Mouse (Mus musculus) liver, embryonic 14.5 days (tissue): Measurements from ENCODE around the gene A830018L16Rik. TPM values are rescaled to one million over a fixed set of nuclear protein-coding genes. Genes with fewer than 3 reads are reported as not detected.
"Not testable (repeated sequence)": the region's sequence is repeated elsewhere in the genome, so short reads cannot be mapped to it uniquely, and the experiment has no call there.

Experiments used
- ATAC-seq: fragments of 200-750 bp; cut with Nextera tagmentation; 2 replicates; pipeline ENCODE4 v1.8.0; 2017; ENCODE audit warnings: moderate number of reproducible peaks, mild to moderate bottlenecking, moderate library complexity; ENCODE audit not compliant: insufficient read depth
- DNase-seq, 3 experiments: peaks; one replicate each; pipeline ENCODE4 v3.0.0-alpha.2; 2012 to 2013; ENCODE audit warnings: low read depth in 3 of 3, low spot score in 3 of 3
- H3K27ac ChIP-seq: fragments of 300-500 bp; sonication (generic); 2 replicates; pipeline ENCODE4 v1.5.1; 2014; ENCODE audit warnings: moderate library complexity, mild to moderate bottlenecking, control low read depth, inconsistent platforms
- H3K27me3 ChIP-seq: fragments of 300-500 bp; sonication (generic); 2 replicates; pipeline ENCODE4 v1.6.1; 2014; ENCODE audit warnings: mild to moderate bottlenecking, low read length, moderate library complexity; ENCODE audit not compliant: control insufficient read depth, insufficient read depth
- H3K36me3 ChIP-seq: fragments of 300-500 bp; sonication (generic); replicated peaks from 2 replicates; pipeline ENCODE4 v1.6.1; 2014; ENCODE audit warnings: low read depth; ENCODE audit not compliant: control insufficient read depth, insufficient read depth
- H3K4me1 ChIP-seq, 2 experiments: fragments of 200-500 bp in 1 of 2; fragments of 300-500 bp in 1 of 2; sonication (generic) in 1 of 2; replicated peaks; 2 replicates each; pipeline ENCODE4 v1.6.1; 2012 to 2014; ENCODE audit warnings: antibody characterized with exemption in 1 of 2, inconsistent platforms in 1 of 2, low read length in 1 of 2; ENCODE audit not compliant: control insufficient read depth in 2 of 2, insufficient read depth in 2 of 2
- H3K4me2 ChIP-seq: fragments of 300-500 bp; sonication (generic); 2 replicates; pipeline ENCODE4 v1.6.1; 2014; ENCODE audit warnings: low read depth, mild to moderate bottlenecking, control low read depth, moderate library complexity
- H3K4me3 ChIP-seq, 2 experiments: fragments of 200-500 bp in 1 of 2; fragments of 300-500 bp in 1 of 2; sonication (generic) in 1 of 2; 2 replicates each; pipeline ENCODE4 v1.5.1; 2012 to 2014; ENCODE audit warnings: low read depth in 2 of 2, low read length in 2 of 2, mild to moderate bottlenecking in 2 of 2, control low read depth in 1 of 2, inconsistent platforms in 1 of 2, moderate library complexity in 1 of 2; ENCODE audit not compliant: insufficient read depth in 1 of 2
- H3K9ac ChIP-seq: fragments of 300-500 bp; sonication (generic); replicated peaks from 2 replicates; pipeline ENCODE4 v1.6.1; 2014; ENCODE audit warnings: mild to moderate bottlenecking, control low read depth, moderate library complexity
- H3K9me3 ChIP-seq: fragments of 300-500 bp; sonication (generic); 2 replicates; pipeline ENCODE4 v1.6.1; 2016; ENCODE audit warnings: low read length, mixed read lengths; ENCODE audit not compliant: control insufficient read depth
- CTCF ChIP-seq: IDR thresholded peaks from 2 replicates; pipeline ENCODE4 v1.5.1; 2016; ENCODE audit warnings: antibody characterized with exemption, low read depth, control low read depth
- EP300 ChIP-seq: IDR thresholded peaks from 2 replicates; pipeline ENCODE4 v1.6.1; 2016; ENCODE audit warnings: antibody characterized with exemption, low read depth
- whole genome bisulfite sequencing: fragments of 180-500 bp; shearing (Covaris S2); extraction: QIAGEN DNeasy Blood & Tissue Kit; methylation state at CpG from one replicate; pipeline ENCODE4 v1.1.7; 2014; ENCODE audit not compliant: insufficient replicate concordance; 5-methylcytosine and 5-hydroxymethylcytosine counted together
- polyA plus RNA-seq, 2 experiments: library from polyadenylated mRNA; depleted of rRNA in 1 of 2; stranded (reverse) in 1 of 2; unstranded in 1 of 2; fragments of >200 nt; fragmentation: Nextera tagmentation in 1 of 2; extraction: Ambion mirVana in 1 of 2; gene quantifications; 2 replicates each; pipeline versions ENCODE4 v1.2.1 to v1.2.3; 2012 to 2014

A830018L16Rik gene
- polyA plus RNA-seq, 2 experiments, result not detected

- no peaks in the 10 kb centered on the region for H3K36me3 ChIP-seq
- DNase-seq (no peak), ATAC-seq (no peak)
- 37% methylated on average over 5 of the region's 5 CpGs for WGBS
- H3K27me3 ChIP-seq, result no peaks in the 10 kb centered on the region
- H3K4me1 ChIP-seq, result no peaks in the 10 kb centered on the region
- H3K4me3 ChIP-seq, result no peak overlapping the region
- no peak overlapping the region for H3K27ac ChIP-seq
- no peaks in the 10 kb centered on the region for H3K9me3 ChIP-seq
- no peak overlapping the region for H3K9ac ChIP-seq
- H3K4me2 ChIP-seq, result no peak overlapping the region
- TF ChIP-seq CTCF, result no peak
- no peak for TF ChIP-seq EP300
Observed at GRCm38 (mm10) chr1:11467065-11467643, 53.2 kb downstream of the A830018L16Rik start.

- no peak overlapping the region for H3K27ac ChIP-seq
- no peak overlapping the region for H3K9ac ChIP-seq
- DNase-seq, result no peak
- no peak for ATAC-seq
- no peak overlapping the region for H3K4me3 ChIP-seq
- H3K4me2 ChIP-seq, result no peak overlapping the region
- 62% methylated on average over 2 of the region's 2 CpGs for WGBS
- TF ChIP-seq CTCF (no peak), EP300 (no peak)
- H3K9me3 ChIP-seq, result no peaks in the 10 kb centered on the region
- H3K27me3 ChIP-seq, result no peaks in the 10 kb centered on the region
- no peaks in the 10 kb centered on the region for H3K36me3 ChIP-seq
- H3K4me1 ChIP-seq, result no peaks in the 10 kb centered on the region
Observed at GRCm38 (mm10) chr1:11492936-11493335, 79.0 kb downstream of the A830018L16Rik start.

GRCm38 (mm10) chr1:11501556-11501955, 87.7 kb downstream of the A830018L16Rik start:
- ATAC-seq, result no peak

GRCm38 (mm10) chr1:11549810-11550209, 135.9 kb downstream of the A830018L16Rik start:
- not testable (repeated sequence) for H3K4me2 ChIP-seq, H3K27me3 ChIP-seq, H3K9ac ChIP-seq, DNase-seq, H3K4me1 ChIP-seq, ATAC-seq, H3K27ac ChIP-seq, H3K4me3 ChIP-seq, H3K36me3 ChIP-seq, H3K9me3 ChIP-seq
- 31% methylated on average over 1 of the region's 1 CpGs for WGBS

More at GRCm38 (mm10) chr1:11501556-11501955, 87.7 kb downstream of the A830018L16Rik start:
- H3K36me3 ChIP-seq, result no peaks in the 10 kb centered on the region
- no peaks in the 10 kb centered on the region for H3K27me3 ChIP-seq
- no peak overlapping the region for H3K9ac ChIP-seq
- no peaks in the 10 kb centered on the region for H3K9me3 ChIP-seq
- no peak overlapping the region for H3K4me2 ChIP-seq
- no peak for DNase-seq
- H3K27ac ChIP-seq, result no peak overlapping the region
- TF ChIP-seq CTCF (no peak), EP300 (no peak)
- H3K4me1 ChIP-seq, result no peaks in the 10 kb centered on the region
- no peak overlapping the region for H3K4me3 ChIP-seq

- no peak for ATAC-seq
- 4% methylated on average over 6 of the region's 6 CpGs for WGBS
- Histone ChIP-seq H3K4me3 (no peak overlapping the region), H3K27me3 (no peaks in the 10 kb centered on the region), H3K9ac (no peak overlapping the region), H3K4me2 (no peak overlapping the region), H3K27ac (no peak overlapping the region), H3K9me3 (no peaks in the 10 kb centered on the region), H3K36me3 (no peaks in the 10 kb centered on the region), H3K4me1 (no peaks in the 10 kb centered on the region)
- TF ChIP-seq CTCF, result peak; percentile 42
- no peak for TF ChIP-seq EP300
- DNase-seq, result no peak
Observed at GRCm38 (mm10) chr1:11565309-11565708, 151.4 kb downstream of the A830018L16Rik start.
